Mouse (Mus musculus): ENCODE measurements around the gene Dnase2b. TPM values are rescaled to one million over a fixed set of nuclear protein-coding genes. Genes with fewer than 3 reads are reported as not detected.

The Dnase2b gene
- not detected for polyA plus RNA-seq (2014; fragmentation: Illumina TruSeq; extraction: RNeasy Lipid Tissue Mini Kit (QIAGEN cat#74804); ENCODE audit: low read depth, low replicate concordance)

GRCm38 (mm10) chr3:146615496-146615895, at the start of gene Dnase2b:
Dnase2b (minus strand) TSS chr3:146615596.

GRCm38 (mm10) chr3:146651217-146651616, 35.8 kb upstream of the Dnase2b start, which contains the start of gene 4930503B20Rik:
4930503B20Rik (minus strand) TSS chr3:146651317.

GRCm38 (mm10) chr3:146570148-146570782, 45.1 kb downstream of the Dnase2b start, which contains the start of gene Uox:
Uox (plus strand) TSS chr3:146570426.

Other genes with a start within 250 kb of the Dnase2b start
- 82.9 TPM for gene Ssx2ip, start 211.0 kb downstream of the Dnase2b start, polyA plus RNA-seq (2014; fragmentation: Illumina TruSeq; extraction: RNeasy Lipid Tissue Mini Kit (QIAGEN cat#74804); ENCODE audit: low read depth, low replicate concordance)
- gene Ctbs, start 165.8 kb downstream of the Dnase2b start, polyA plus RNA-seq (2014; fragmentation: Illumina TruSeq; extraction: RNeasy Lipid Tissue Mini Kit (QIAGEN cat#74804); ENCODE audit: low read depth, low replicate concordance) = 28.3 TPM
- gene Spata1, start 115.8 kb downstream of the Dnase2b start, polyA plus RNA-seq (2014; fragmentation: Illumina TruSeq; extraction: RNeasy Lipid Tissue Mini Kit (QIAGEN cat#74804); ENCODE audit: low read depth, low replicate concordance) = 12.7 TPM
- 1,557 TPM for gene Gng5, start 115.8 kb downstream of the Dnase2b start, polyA plus RNA-seq (2014; fragmentation: Illumina TruSeq; extraction: RNeasy Lipid Tissue Mini Kit (QIAGEN cat#74804); ENCODE audit: low read depth, low replicate concordance)
- 139 TPM for gene Rpf1, start 94.2 kb downstream of the Dnase2b start, polyA plus RNA-seq (2014; fragmentation: Illumina TruSeq; extraction: RNeasy Lipid Tissue Mini Kit (QIAGEN cat#74804); ENCODE audit: low read depth, low replicate concordance)
- 3.3 TPM for gene Uox, start 45.2 kb downstream of the Dnase2b start, polyA plus RNA-seq (2014; fragmentation: Illumina TruSeq; extraction: RNeasy Lipid Tissue Mini Kit (QIAGEN cat#74804); ENCODE audit: low read depth, low replicate concordance)
- gene 4930503B20Rik, start 35.7 kb upstream of the Dnase2b start, polyA plus RNA-seq (2014; fragmentation: Illumina TruSeq; extraction: RNeasy Lipid Tissue Mini Kit (QIAGEN cat#74804); ENCODE audit: low read depth, low replicate concordance) = 2.3 TPM
- gene Samd13, start 70.0 kb upstream of the Dnase2b start, polyA plus RNA-seq (2014; fragmentation: Illumina TruSeq; extraction: RNeasy Lipid Tissue Mini Kit (QIAGEN cat#74804); ENCODE audit: low read depth, low replicate concordance) = 4.5 TPM
- gene Prkacb, start 197.4 kb upstream of the Dnase2b start, polyA plus RNA-seq (2014; fragmentation: Illumina TruSeq; extraction: RNeasy Lipid Tissue Mini Kit (QIAGEN cat#74804); ENCODE audit: low read depth, low replicate concordance) = 170 TPM
- gene Ttll7, start 236.8 kb upstream of the Dnase2b start, polyA plus RNA-seq (2014; fragmentation: Illumina TruSeq; extraction: RNeasy Lipid Tissue Mini Kit (QIAGEN cat#74804); ENCODE audit: low read depth, low replicate concordance) = 41.0 TPM